Mouse (Mus musculus): Measurements from ENCODE around the gene Wdr38.

- TF ChIP-seq CTCF (IDR thresholded peaks at IDR 0.05; ENCODE audit: borderline replicate concordance, control insufficient read depth, extremely low read depth, insufficient read depth, low read length, poor library complexity) = no peak
- TF ChIP-seq POLR2A (IDR thresholded peaks at IDR 0.05; ENCODE audit: control insufficient read depth, extremely low read depth, insufficient read depth, low read length, poor library complexity) = no peak
These were observed 3.3 kb downstream of the Wdr38 start for GRCm38 (mm10) chr2:39000587-39000919.
